Mouse (Mus musculus): ENCODE measurements around the gene Acbd4. TPM values are rescaled to one million over a fixed set of nuclear protein-coding genes. Genes with fewer than 3 reads are reported as not detected.

Gene Acbd4
- polyA plus RNA-seq, 1 experiment, result 40.7 TPM

DNA sequence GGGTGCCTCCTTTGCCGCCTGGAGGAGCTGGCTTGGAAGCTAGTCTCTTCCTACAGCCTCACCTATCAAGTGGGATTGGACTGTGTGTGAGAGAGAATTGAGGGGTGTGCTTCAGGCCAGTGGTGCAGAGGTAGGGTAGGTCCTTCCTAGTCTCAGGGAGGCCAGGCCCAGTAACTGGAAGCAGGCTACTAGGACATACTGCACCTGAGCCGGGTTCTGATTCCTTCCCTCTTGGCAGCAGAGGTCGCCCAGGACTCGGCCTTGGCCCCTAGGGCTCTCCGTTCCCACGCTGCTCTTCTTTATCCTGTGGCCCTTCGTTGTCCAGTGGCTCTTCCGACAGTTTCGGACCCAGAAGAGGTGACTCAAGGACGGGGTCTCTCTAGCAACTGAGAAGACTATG is 9.8 kb downstream of the Acbd4 start:
- Histone ChIP-seq H3K4me3 (ENCODE audit: insufficient read depth, low read length) (no peak overlapping the region), H3K4me1 (ENCODE audit: control insufficient read depth, insufficient read depth, low read length) (no peaks in the 10 kb centered on the region; the same call in 1 of the 2 replicates), H3K27ac (ENCODE audit: insufficient read depth, low read length) (no peak overlapping the region)
- TF ChIP-seq CTCF (IDR thresholded peaks at IDR 0.05; ENCODE audit: extremely low read depth, insufficient read depth, low read length) (no peak), POLR2A (IDR thresholded peaks at IDR 0.05; ENCODE audit: extremely low read depth, insufficient read depth, low read length) (0 out of 2 replicates have a peak, but pooled peaks have one; percentile 7)

DNA sequence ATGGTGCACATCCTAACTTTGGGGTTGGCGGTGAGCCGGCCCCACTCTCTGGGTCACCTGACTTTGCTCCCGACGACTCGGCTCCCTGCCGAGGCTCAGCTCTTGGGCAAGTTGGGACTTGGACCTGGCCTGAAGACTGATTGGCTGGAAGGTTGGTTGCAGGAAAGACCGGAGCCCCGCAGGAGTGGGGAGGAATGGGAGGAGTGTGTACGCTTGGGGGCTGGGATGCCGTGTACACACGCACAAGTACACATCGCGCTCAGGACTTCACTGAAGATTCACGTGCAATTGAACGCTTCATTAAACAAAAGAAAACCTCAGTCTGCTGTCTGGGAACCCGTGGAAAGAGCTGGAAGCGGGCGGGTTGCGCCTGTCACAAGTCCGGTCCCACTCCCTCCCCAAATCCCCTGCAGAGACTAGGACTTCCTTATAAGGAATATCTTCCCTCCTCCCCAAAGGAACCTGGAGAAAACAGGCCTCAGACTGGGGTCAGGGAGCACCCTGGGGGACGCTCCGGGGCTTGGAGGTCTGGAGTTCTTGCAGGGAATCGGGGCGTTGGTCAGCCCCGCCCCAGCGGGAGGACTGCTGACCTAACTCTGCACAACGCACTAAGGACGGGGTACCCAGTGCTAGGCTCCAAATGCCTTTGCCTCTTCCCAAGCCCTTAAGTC is 10.5 kb downstream of the Acbd4 start:
- H3K4me1 ChIP-seq (ENCODE audit: control insufficient read depth, insufficient read depth, low read length), result no peaks in the 10 kb centered on the region; the same call in 1 of the 2 replicates
- H3K27ac ChIP-seq (ENCODE audit: insufficient read depth, low read length), result no peak overlapping the region
- H3K4me3 ChIP-seq (ENCODE audit: insufficient read depth, low read length), result no peak overlapping the region; the same call in 1 of the 2 replicates
- TF ChIP-seq CTCF (IDR thresholded peaks at IDR 0.05; ENCODE audit: extremely low read depth, insufficient read depth, low read length), result no peak
- peak; percentile 20; the same call in 1 of the 2 replicates for TF ChIP-seq POLR2A (IDR thresholded peaks at IDR 0.05; ENCODE audit: extremely low read depth, insufficient read depth, low read length)

DNA sequence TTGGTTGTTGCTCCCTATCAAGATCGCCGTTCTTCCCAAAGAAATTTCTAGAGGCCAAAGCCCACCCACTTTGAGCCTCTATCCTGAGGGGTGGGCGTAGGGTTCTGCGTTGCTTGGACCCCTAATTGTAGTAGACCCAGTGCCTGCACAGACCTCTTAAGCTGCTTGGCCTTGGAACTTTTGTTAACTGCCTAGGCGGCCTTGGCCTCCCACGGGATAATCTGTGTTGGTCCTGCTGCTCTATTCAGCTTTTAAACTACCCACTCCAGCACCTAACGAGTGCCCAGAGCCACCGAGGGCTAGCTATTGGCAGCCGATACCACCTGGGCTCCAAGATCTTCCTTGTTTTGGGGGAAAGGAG is 11.1 kb downstream of the Acbd4 start:
- Histone ChIP-seq H3K4me1 (ENCODE audit: control insufficient read depth, insufficient read depth, low read length) (no peaks in the 10 kb centered on the region; the same call in 1 of the 2 replicates), H3K27ac (ENCODE audit: insufficient read depth, low read length) (no peak overlapping the region), H3K4me3 (ENCODE audit: insufficient read depth, low read length) (no peak overlapping the region)
- no peak for TF ChIP-seq CTCF (IDR thresholded peaks at IDR 0.05; ENCODE audit: extremely low read depth, insufficient read depth, low read length)
- no peak for TF ChIP-seq POLR2A (IDR thresholded peaks at IDR 0.05; ENCODE audit: extremely low read depth, insufficient read depth, low read length)

DNA sequence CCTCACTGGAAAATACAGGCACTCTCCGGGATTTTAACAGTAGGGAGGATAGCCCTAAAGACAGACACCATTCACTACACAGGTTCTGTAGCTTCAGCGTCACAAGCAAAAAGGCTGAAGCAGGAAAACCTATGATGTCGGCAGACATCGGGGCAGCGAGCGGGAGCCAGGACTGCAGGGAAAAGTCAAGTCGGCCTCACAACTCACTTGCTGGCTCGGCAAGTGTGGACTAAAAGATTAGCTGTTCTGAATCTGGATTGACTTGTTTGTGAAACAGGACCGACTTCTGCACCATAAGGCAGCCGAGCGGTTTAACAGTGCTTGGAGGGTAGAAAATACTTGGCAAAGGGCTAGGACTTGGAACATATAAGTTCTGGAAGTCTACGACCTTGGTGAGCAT is 11.5 kb downstream of the Acbd4 start:
- no peaks in the 10 kb centered on the region; the same call in 1 of the 2 replicates for H3K4me1 ChIP-seq (ENCODE audit: control insufficient read depth, insufficient read depth, low read length)
- H3K4me3 ChIP-seq (ENCODE audit: insufficient read depth, low read length), result no peak overlapping the region
- no peak for TF ChIP-seq CTCF (IDR thresholded peaks at IDR 0.05; ENCODE audit: extremely low read depth, insufficient read depth, low read length)
- TF ChIP-seq POLR2A (IDR thresholded peaks at IDR 0.05; ENCODE audit: extremely low read depth, insufficient read depth, low read length), result no peak
- H3K27ac ChIP-seq (ENCODE audit: insufficient read depth, low read length), result no peak overlapping the region

DNA sequence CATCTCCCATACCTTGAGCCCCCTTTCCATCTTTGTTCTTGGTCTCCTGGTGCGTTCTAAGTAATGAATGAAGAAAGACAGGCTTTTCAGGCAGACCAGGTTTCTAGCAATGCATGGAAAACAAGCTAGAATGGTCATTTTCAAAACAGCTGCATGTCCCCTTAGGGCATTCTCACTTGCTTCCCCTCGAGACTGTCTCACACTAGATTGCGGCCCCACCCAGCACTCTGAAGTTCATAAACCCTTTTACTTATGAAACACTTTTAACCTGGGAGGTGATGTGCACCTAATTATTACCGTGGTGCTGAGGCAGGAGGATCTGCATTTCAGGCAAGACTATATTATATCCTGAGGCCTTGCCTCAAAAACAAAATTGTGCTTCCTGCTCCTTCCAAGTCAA is 12.3 kb downstream of the Acbd4 start:
- no peak overlapping the region for H3K27ac ChIP-seq (ENCODE audit: insufficient read depth, low read length)
- H3K4me3 ChIP-seq (ENCODE audit: insufficient read depth, low read length), result no peak overlapping the region
- no peaks in the 10 kb centered on the region; the same call in 1 of the 2 replicates for H3K4me1 ChIP-seq (ENCODE audit: control insufficient read depth, insufficient read depth, low read length)
- TF ChIP-seq CTCF (IDR thresholded peaks at IDR 0.05; ENCODE audit: extremely low read depth, insufficient read depth, low read length) (no peak), POLR2A (IDR thresholded peaks at IDR 0.05; ENCODE audit: extremely low read depth, insufficient read depth, low read length) (no peak)

DNA sequence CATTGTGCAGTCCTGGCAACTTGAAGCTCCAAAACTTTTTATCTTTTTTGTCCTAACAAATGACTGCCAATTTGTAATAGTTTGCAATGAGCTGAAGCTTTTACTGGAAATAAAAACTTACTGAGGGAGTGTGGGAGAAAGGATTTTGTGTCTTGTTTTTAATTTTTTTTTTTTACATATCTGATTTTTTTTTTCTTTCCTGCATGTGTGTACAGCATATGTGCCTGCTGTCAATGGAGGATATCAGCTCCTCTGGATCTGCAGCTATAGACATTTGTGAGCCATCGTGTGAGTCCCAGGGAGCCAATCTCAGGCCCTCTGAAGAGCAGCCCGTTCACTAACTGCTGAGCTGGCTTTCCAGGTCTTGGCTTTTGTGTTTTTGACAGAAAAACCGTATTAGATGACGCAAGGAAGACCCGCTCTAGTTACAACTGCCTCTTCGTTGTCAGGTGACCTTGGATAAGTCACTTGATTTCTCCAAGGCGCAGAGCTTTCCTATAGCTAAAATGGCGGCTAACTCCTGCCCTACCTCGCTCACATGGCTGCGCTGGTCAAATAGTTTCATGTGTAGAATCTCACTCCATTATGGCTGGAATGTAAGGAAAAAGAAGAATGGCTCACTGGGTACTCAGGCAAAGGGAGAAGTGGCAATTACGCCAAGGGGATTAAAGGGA is 12.9 kb downstream of the Acbd4 start:
- no peak for TF ChIP-seq POLR2A (IDR thresholded peaks at IDR 0.05; ENCODE audit: extremely low read depth, insufficient read depth, low read length)
- no peak for TF ChIP-seq CTCF (IDR thresholded peaks at IDR 0.05; ENCODE audit: extremely low read depth, insufficient read depth, low read length)
- H3K4me1 ChIP-seq (ENCODE audit: control insufficient read depth, insufficient read depth, low read length), result no peaks in the 10 kb centered on the region; the same call in 1 of the 2 replicates
- peak overlapping the region; percentile 94; the same call in 1 of the 2 replicates for H3K27ac ChIP-seq (ENCODE audit: insufficient read depth, low read length)
- H3K4me3 ChIP-seq (ENCODE audit: insufficient read depth, low read length), result peak overlapping the region; percentile 68

DNA sequence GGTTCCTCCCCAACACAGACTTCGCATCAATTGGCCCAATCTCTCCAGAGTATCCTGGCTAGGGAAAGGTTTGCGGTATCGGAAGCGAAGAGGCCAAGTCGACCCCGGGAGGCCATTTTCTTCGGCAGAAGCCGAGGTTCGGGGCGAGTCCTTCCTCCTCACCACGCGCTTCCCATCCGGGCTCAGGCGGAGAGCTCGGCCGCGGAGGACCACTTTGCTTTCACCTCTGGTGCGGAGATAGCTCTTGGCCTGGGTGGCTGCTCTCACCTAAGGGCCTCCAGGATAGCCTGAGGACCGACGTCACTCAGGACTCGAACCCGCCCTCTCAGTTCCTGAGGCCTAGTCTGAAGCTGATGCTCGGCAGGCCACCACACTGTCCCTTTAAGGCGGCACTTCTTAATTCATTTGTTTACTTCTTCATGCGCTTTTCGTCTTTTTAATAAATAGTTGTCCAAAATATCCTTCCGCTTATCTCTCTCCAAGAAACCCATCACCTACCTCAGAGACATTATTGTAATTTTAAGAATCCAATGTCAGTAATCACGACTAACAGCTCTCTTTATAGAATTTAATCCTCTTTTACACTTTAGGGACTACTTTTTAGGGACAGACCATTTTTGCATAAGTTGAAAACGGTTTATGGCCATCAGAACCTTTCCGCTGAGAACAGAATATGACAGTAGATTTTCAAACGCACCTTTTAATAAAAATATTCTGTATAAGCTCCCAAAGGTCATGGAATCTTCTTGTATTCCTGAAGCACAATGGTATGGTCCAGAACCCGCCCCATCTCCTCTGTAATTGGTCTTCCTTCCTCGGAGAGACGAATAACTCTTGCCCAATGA is 13.9 kb downstream of the Acbd4 start:
- TF ChIP-seq CTCF (IDR thresholded peaks at IDR 0.05; ENCODE audit: extremely low read depth, insufficient read depth, low read length), result no peak
- TF ChIP-seq POLR2A (IDR thresholded peaks at IDR 0.05; ENCODE audit: extremely low read depth, insufficient read depth, low read length), result peak; percentile 86
- peak overlapping the region; percentile 94 for H3K27ac ChIP-seq (ENCODE audit: insufficient read depth, low read length)
- no peaks in the 10 kb centered on the region; the same call in 1 of the 2 replicates for H3K4me1 ChIP-seq (ENCODE audit: control insufficient read depth, insufficient read depth, low read length)

DNA sequence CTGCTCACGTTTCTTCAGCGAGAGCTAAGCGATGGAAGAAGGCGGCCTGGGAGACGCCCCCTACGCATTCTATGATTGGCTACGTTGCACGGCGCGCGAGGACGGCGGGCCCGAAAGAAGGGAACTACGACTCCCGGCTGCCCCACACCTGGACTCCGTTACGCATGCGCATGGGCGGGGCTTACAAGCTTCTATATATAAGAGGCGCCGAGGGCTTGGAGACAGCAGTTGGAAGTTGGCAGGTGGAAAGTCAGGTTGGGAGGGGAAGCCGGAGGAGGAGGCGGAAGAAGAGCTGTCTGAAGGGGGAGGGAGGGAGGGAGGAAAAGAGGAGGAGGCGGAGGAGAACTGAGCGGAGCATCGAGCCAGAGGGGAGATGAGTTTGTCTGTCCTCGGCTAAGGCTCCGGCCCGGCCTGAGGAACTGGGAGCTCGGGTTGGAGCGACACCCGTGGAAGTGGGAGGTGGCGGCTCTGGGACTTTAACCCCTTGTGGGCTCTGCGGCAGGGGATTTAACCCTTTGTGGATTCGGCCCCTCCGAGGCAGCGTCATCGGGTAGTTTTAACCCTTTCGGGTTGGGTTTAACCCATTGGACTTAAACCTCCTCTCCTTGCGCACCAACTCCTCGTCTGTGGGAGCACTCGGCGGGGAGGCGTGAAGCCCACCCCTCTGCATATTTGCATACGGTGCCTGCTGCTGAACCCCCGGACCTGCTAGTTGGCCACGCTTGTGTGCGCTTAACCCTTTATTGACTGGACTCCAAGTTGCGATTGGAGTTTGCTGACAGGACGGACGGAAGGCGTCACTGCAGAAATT is 14.7 kb downstream of the Acbd4 start, which contains the start of gene Hexim1:
Gene Hexim1 (plus strand): TSS at position 224 of the 811 bp plus-strand sequence.
- Histone ChIP-seq H3K4me1 (ENCODE audit: control insufficient read depth, insufficient read depth, low read length) (no peaks in the 10 kb centered on the region; the same call in 1 of the 2 replicates), H3K4me3 (ENCODE audit: insufficient read depth, low read length) (peak within 1 kb of the TSS; percentile 68), H3K27ac (ENCODE audit: insufficient read depth, low read length) (peak within 1 kb of the TSS; percentile 94)
- TF ChIP-seq POLR2A (IDR thresholded peaks at IDR 0.05; ENCODE audit: extremely low read depth, insufficient read depth, low read length) (peak; percentile 99), CTCF (IDR thresholded peaks at IDR 0.05; ENCODE audit: extremely low read depth, insufficient read depth, low read length) (no peak)

More for the DNA sequence above, 13.9 kb downstream of the Acbd4 start:
- H3K4me3 ChIP-seq (ENCODE audit: insufficient read depth, low read length), result peak overlapping the region; percentile 68
